Mouse (Mus musculus): ENCODE measurements around the gene Cdcp1.

DNA sequence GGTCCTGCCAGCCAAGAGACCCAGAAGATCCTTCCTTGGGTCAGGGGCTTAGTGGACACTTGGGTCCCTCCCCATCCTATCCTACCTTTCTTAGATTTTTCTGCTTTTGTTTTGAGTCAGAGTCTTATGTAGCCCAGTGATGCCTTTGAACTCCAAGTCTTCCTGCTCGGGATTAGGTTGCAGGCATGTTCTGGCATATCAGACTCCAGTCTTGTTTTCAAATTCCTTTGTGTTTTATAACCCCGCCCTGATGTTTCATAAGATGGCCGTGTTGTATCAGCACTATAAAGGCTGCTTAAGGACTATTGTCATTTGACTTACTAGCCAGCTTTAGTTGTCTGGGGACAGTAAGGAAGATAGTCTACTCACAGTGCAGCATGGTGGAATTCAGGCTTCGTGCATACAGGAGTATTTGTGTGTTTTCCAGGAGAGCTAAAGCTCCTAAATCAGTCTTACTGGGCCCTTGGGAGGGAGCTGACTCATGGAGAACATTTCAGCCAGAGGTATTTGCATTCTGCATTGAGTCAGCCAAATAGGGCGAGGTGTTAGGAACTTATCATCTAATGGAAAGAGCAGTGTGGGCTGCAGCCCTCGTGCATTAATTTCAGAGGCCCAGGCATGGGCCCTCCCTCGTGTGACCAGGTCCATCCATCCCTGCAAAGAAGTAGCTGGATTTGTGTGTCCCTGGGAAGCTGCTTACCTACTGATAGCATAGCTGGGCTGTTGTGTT is 78.7 kb downstream of the Cdcp1 start:
- no peak for TF ChIP-seq CTCF (IDR thresholded peaks at IDR 0.05; ENCODE audit: low read depth)
- no peak for TF ChIP-seq EP300 (IDR thresholded peaks at IDR 0.05; ENCODE audit: low read depth)

All from liver, embryonic 14.5 days (tissue).